In the genomic region with DNA sequence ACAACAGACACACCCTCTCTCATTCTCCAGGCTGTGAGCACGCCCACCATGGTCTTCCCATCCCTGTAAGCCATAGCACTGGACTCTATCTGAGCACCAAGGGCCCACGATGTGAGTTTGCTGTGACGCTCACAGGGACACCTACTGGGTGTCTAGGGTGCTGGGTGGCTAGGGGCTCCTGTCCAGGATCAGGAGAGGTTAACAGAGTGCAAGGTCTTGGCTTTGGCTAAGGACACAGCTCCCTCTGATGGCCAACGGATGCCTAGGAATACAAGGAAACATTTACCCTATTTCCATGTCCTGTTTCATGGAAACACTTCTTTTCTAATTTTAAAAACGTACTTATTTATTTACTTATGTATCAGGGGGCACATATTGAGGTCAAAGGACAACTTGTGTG, we compare ENCODE assay signal across 11 mouse cellular contexts. TPM values are rescaled to one million over a fixed set of nuclear protein-coding genes. Genes with fewer than 3 reads are reported as not detected.
A peak's percentile ranks its signal among the peaks of the same experiment; 100 is the strongest.
DNase-seq lines count a peak whose midpoint lies in the region; ATAC-seq and TF ChIP-seq lines count a peak whose summit lies in the region.
"Had no signal": no experiment of that assay in that cellular context is flagged by ENCODE, and none has a peak within 500 bp of the region (broad histone marks: within the 10 kb centered on the region; RNA-seq: fewer than 3 reads in every experiment).

No protein-coding gene starts in this region.

- H3K27ac ChIP-seq in forebrain, postnatal 0 days (ENCODE audit: low read depth, low read length): no peak overlapping the region
- H3K27ac ChIP-seq in forebrain, embryonic 15.5 days (replicated peaks): no peak overlapping the region
- H3K27ac ChIP-seq in kidney, postnatal 0 days: no peak overlapping the region
- no peak overlapping the region for H3K27ac ChIP-seq in testis, adult 2 months (ENCODE audit: control insufficient read depth, insufficient read depth, low read depth, low read length)

- no peak overlapping the region for H3K9ac ChIP-seq in forebrain, postnatal 0 days
- H3K9ac ChIP-seq in forebrain, embryonic 15.5 days (replicated peaks): no peak overlapping the region
- H3K9ac ChIP-seq in kidney, postnatal 0 days (ENCODE audit: low read depth, low read length): no peak overlapping the region

- 54% methylated on average over 5 of the region's 5 CpGs for WGBS in forebrain, postnatal 0 days
- WGBS in forebrain, embryonic 15.5 days: 56% methylated on average over 5 of the region's 5 CpGs
- WGBS in kidney, postnatal 0 days: 51% methylated on average over 5 of the region's 5 CpGs

- no peak for DNase-seq in forebrain, postnatal 0 days
- DNase-seq in kidney, postnatal 0 days (ENCODE audit: low spot score): no peak
- no peak for DNase-seq in kidney, adult 11 months
- no peak for DNase-seq in testis, postnatal 14 days (ENCODE audit: low spot score)
- no peak for DNase-seq in left cerebral cortex, adult 8-10 months (ENCODE audit: low spot score in 2 of 2)
- DNase-seq: cerebellum, postnatal 36 days; right cerebral cortex, postnatal 4 days had no signal

- no peaks in the 10 kb centered on the region for H3K9me3 ChIP-seq in forebrain, postnatal 0 days (ENCODE audit: low read length)
- no peaks in the 10 kb centered on the region for H3K9me3 ChIP-seq in forebrain, embryonic 15.5 days
- H3K9me3 ChIP-seq in kidney, postnatal 0 days (replicated peaks; ENCODE audit: low read length): no peaks in the 10 kb centered on the region
- H3K9me3 ChIP-seq: heart, embryonic 13.5 days had no signal

- no peak overlapping the region for H3K4me2 ChIP-seq in forebrain, postnatal 0 days (ENCODE audit: low read depth)
- no peak overlapping the region for H3K4me2 ChIP-seq in forebrain, embryonic 15.5 days (replicated peaks)
- H3K4me2 ChIP-seq in kidney, postnatal 0 days (ENCODE audit: low read length): no peak overlapping the region
- H3K4me2 ChIP-seq: heart, embryonic 13.5 days had no signal

- H3K4me1 ChIP-seq in forebrain, postnatal 0 days (ENCODE audit: insufficient read depth): no peaks in the 10 kb centered on the region
- H3K4me1 ChIP-seq in forebrain, embryonic 15.5 days: peaks cover 24% of the 10 kb centered on the region
- H3K4me1 ChIP-seq in kidney, postnatal 0 days (replicated peaks; ENCODE audit: insufficient read depth, low read length): peaks cover 22% of the 10 kb centered on the region; the same call in 1 of the 2 replicates
- H3K4me1 ChIP-seq in testis, adult 2 months (ENCODE audit: control insufficient read depth, insufficient read depth, low read length): no peaks in the 10 kb centered on the region

- H3K4me3 ChIP-seq in forebrain, postnatal 0 days (ENCODE audit: low read depth, low read length): no peak overlapping the region
- H3K4me3 ChIP-seq in forebrain, embryonic 15.5 days: no peak overlapping the region
- no peak overlapping the region for H3K4me3 ChIP-seq in kidney, postnatal 0 days (replicated peaks; ENCODE audit: low read depth, low read length)
- H3K4me3 ChIP-seq in testis, adult 2 months (ENCODE audit: control insufficient read depth, low read depth, low read length): no peak overlapping the region
- H3K4me3 ChIP-seq: heart, embryonic 13.5 days had no signal

- TF ChIP-seq POLR2A in testis, adult 2 months (IDR thresholded peaks at IDR 0.05; ENCODE audit: control insufficient read depth, low read depth, low read length): no peak

- peak; percentile 40; the same call in 1 of the 2 replicates for TF ChIP-seq CTCF in forebrain, postnatal 0 days (IDR thresholded peaks at IDR 0.05; ENCODE audit: low read depth)
- TF ChIP-seq CTCF in kidney, postnatal 0 days (IDR thresholded peaks at IDR 0.05; ENCODE audit: low read depth): peak; percentile 65
- peak; percentile 23; the same call in 1 of the 2 replicates for TF ChIP-seq CTCF in testis, adult 2 months (IDR thresholded peaks at IDR 0.05; ENCODE audit: control insufficient read depth, insufficient read depth, insufficient replicate concordance, low read depth, low read length)

- no peak for ATAC-seq in forebrain, postnatal 0 days
- ATAC-seq in forebrain, embryonic 15.5 days (replicated peaks): no peak
- no peak for ATAC-seq in kidney, postnatal 0 days (replicated peaks; ENCODE audit: low FRiP score, low read depth)
- ATAC-seq in granulocyte monocyte progenitor cell, adult 5-6 weeks (replicated peaks; ENCODE audit: poor library complexity, severe bottlenecking): no peak

- H3K36me3 ChIP-seq in forebrain, postnatal 0 days (ENCODE audit: insufficient read depth): peaks cover 3% of the 10 kb centered on the region; the same call in 1 of the 2 replicates
- no peaks in the 10 kb centered on the region for H3K36me3 ChIP-seq in forebrain, embryonic 15.5 days
- H3K36me3 ChIP-seq in kidney, postnatal 0 days (ENCODE audit: insufficient read depth, low read length): no peaks in the 10 kb centered on the region
- no peaks in the 10 kb centered on the region for H3K36me3 ChIP-seq in testis, adult 2 months (ENCODE audit: control insufficient read depth, insufficient read depth, low read length)
- H3K36me3 ChIP-seq: heart, embryonic 13.5 days had no signal

- H3K27me3 ChIP-seq in forebrain, postnatal 0 days (ENCODE audit: insufficient read depth, low read length): no peaks in the 10 kb centered on the region
- H3K27me3 ChIP-seq in forebrain, embryonic 15.5 days: no peaks in the 10 kb centered on the region
- no peaks in the 10 kb centered on the region for H3K27me3 ChIP-seq in kidney, postnatal 0 days (ENCODE audit: insufficient read depth, low read length)
- no peaks in the 10 kb centered on the region for H3K27me3 ChIP-seq in testis, adult 2 months (ENCODE audit: control insufficient read depth, insufficient read depth, low read length)

RNA-seq across cellular contexts. Expression of gene Omp, which starts 5.2 kb away (rescaled TPM):
- total RNA-seq in forebrain, postnatal 0 days (2014; rRNA removed): 0.29 and 0.54 TPM in 2 replicates
- 0.31 and 0.38 TPM in 2 replicates for polyA plus RNA-seq in forebrain, postnatal 0 days (2015; fragmentation: Nextera tagmentation; extraction: Ambion mirVana)
- polyA plus RNA-seq in forebrain, embryonic 15.5 days (2015; fragmentation: Nextera tagmentation; extraction: Ambion mirVana): 0.46 and 0.47 TPM in 2 replicates
- 0.38 and 0.50 TPM in 2 replicates for polyA plus RNA-seq in kidney, postnatal 0 days (2015; fragmentation: Nextera tagmentation; extraction: Ambion mirVana)
- polyA plus RNA-seq in testis, adult 2 months (2012; rRNA removed): 0.11 and 0.14 TPM in 2 replicates
- 1 to 10 TPM in 1 of 4 experiments, under 1 TPM in 3; 0.55 to 1.4 (median 0.73) TPM for total RNA-seq in left cerebral cortex, adult 8-10 months (2022)
- 0.32 and 0.64 TPM in 2 replicates for total RNA-seq in granulocyte monocyte progenitor cell, adult 5-6 weeks (2014; fragmentation: Nextera tagmentation)
- total RNA-seq in granulocyte monocyte progenitor cell, adult 5-6 weeks (2017): 0.31 TPM in 1 of 2 replicates, not detected in the other

RNA-seq across cellular contexts. Expression of gene Capn5, which starts 27.5 kb away (rescaled TPM):
- total RNA-seq in forebrain, postnatal 0 days (2014; rRNA removed): 35.8 and 39.2 TPM in 2 replicates
- 21.3 and 22.6 TPM in 2 replicates for polyA plus RNA-seq in forebrain, postnatal 0 days (2015; fragmentation: Nextera tagmentation; extraction: Ambion mirVana)
- 15.5 and 15.9 TPM in 2 replicates for polyA plus RNA-seq in forebrain, embryonic 15.5 days (2015; fragmentation: Nextera tagmentation; extraction: Ambion mirVana)
- 12.9 and 13.0 TPM in 2 replicates for polyA plus RNA-seq in kidney, postnatal 0 days (2015; fragmentation: Nextera tagmentation; extraction: Ambion mirVana)
- polyA plus RNA-seq in testis, adult 2 months (2012; rRNA removed): 0.85 and 2.2 TPM in 2 replicates
- 10 to 100 TPM; 30.8 to 35.2 (median 31.7) TPM for total RNA-seq in left cerebral cortex, adult 8-10 months (2022)
- 3.2 and 5.2 TPM in 2 replicates for total RNA-seq in granulocyte monocyte progenitor cell, adult 5-6 weeks (2014; fragmentation: Nextera tagmentation)
- total RNA-seq in granulocyte monocyte progenitor cell, adult 5-6 weeks (2017): 1.2 and 1.3 TPM in 2 replicates

RNA-seq across cellular contexts. Expression of gene Myo7a, which starts 31.2 kb away (rescaled TPM):
- 37.4 and 47.3 TPM in 2 replicates for total RNA-seq in forebrain, postnatal 0 days (2014; rRNA removed)
- polyA plus RNA-seq in forebrain, postnatal 0 days (2015; fragmentation: Nextera tagmentation; extraction: Ambion mirVana): 5.7 and 11.1 TPM in 2 replicates
- 15.8 and 15.9 TPM in 2 replicates for polyA plus RNA-seq in forebrain, embryonic 15.5 days (2015; fragmentation: Nextera tagmentation; extraction: Ambion mirVana)
- polyA plus RNA-seq in kidney, postnatal 0 days (2015; fragmentation: Nextera tagmentation; extraction: Ambion mirVana): 7.6 and 8.7 TPM in 2 replicates
- polyA plus RNA-seq in testis, adult 2 months (2012; rRNA removed): 98.0 and 110 TPM in 2 replicates
- 10 to 100 TPM; 11.1 to 15.8 (median 14.0) TPM for total RNA-seq in left cerebral cortex, adult 8-10 months (2022)
- 34.8 and 43.7 TPM in 2 replicates for total RNA-seq in granulocyte monocyte progenitor cell, adult 5-6 weeks (2014; fragmentation: Nextera tagmentation)
- total RNA-seq in granulocyte monocyte progenitor cell, adult 5-6 weeks (2017): 22.0 and 26.2 TPM in 2 replicates

RNA-seq across cellular contexts. Expression of gene B3gnt6, which starts 48.8 kb away (rescaled TPM):
- 0.08 and 0.19 TPM in 2 replicates for total RNA-seq in forebrain, postnatal 0 days (2014; rRNA removed)
- 0.26 and 0.63 TPM in 2 replicates for polyA plus RNA-seq in forebrain, postnatal 0 days (2015; fragmentation: Nextera tagmentation; extraction: Ambion mirVana)
- 0.15 and 0.42 TPM in 2 replicates for polyA plus RNA-seq in forebrain, embryonic 15.5 days (2015; fragmentation: Nextera tagmentation; extraction: Ambion mirVana)
- 0.13 and 0.20 TPM in 2 replicates for polyA plus RNA-seq in kidney, postnatal 0 days (2015; fragmentation: Nextera tagmentation; extraction: Ambion mirVana)
- 0.05 and 0.06 TPM in 2 replicates for polyA plus RNA-seq in testis, adult 2 months (2012; rRNA removed)
- under 1 TPM; 0.15 to 0.41 (median 0.28) TPM for total RNA-seq in left cerebral cortex, adult 8-10 months (2022)
- total RNA-seq in granulocyte monocyte progenitor cell, adult 5-6 weeks (2014; fragmentation: Nextera tagmentation): 0.58 TPM in 1 of 2 replicates, not detected in the other
- not detected in 2 replicates for total RNA-seq in granulocyte monocyte progenitor cell, adult 5-6 weeks (2017)
- polyA plus RNA-seq: heart, embryonic 13.5 days had no signal
